Mouse (Mus musculus): Measurements from ENCODE around the gene Gnpnat1. TPM values are rescaled to one million over a fixed set of nuclear protein-coding genes. Genes with fewer than 3 reads are reported as not detected.

The Gnpnat1 gene
- polyA plus RNA-seq, 1 experiment from 2014 or later: 54.9 TPM

GRCm38 (mm10) chr14:45444870-45445269 is 40.2 kb upstream of the Gnpnat1 start:
- TF ChIP-seq CTCF (IDR thresholded peaks at IDR 0.05; ENCODE audit: low read depth): no peak
- Histone ChIP-seq H3K27me3 (ENCODE audit: insufficient read depth, low read length) (no peaks in the 10 kb centered on the region), H3K9ac (no peak overlapping the region), H3K4me2 (no peak overlapping the region), H3K9me3 (ENCODE audit: low read depth, low read length) (no peaks in the 10 kb centered on the region), H3K4me3 (ENCODE audit: low read depth, low read length) (no peak overlapping the region), H3K36me3 (ENCODE audit: insufficient read depth) (no peaks in the 10 kb centered on the region), H3K4me1 (ENCODE audit: insufficient read depth) (peaks cover 16% of the 10 kb centered on the region), H3K27ac (ENCODE audit: low read depth) (no peak overlapping the region)
- DNase-seq (no peak), ATAC-seq (ENCODE audit: insufficient read depth) (no peak)
- WGBS: 55% methylated on average over 7 of the region's 7 CpGs

GRCm38 (mm10) chr14:45442781-45443560 is 38.3 kb upstream of the Gnpnat1 start:
- Histone ChIP-seq H3K4me3 (ENCODE audit: low read depth, low read length) (no peak overlapping the region), H3K27ac (ENCODE audit: low read depth) (peak overlapping the region; percentile 65; the same call in 1 of the 2 replicates), H3K27me3 (ENCODE audit: insufficient read depth, low read length) (no peaks in the 10 kb centered on the region), H3K9me3 (ENCODE audit: low read depth, low read length) (no peaks in the 10 kb centered on the region), H3K4me2 (no peak overlapping the region), H3K4me1 (ENCODE audit: insufficient read depth) (peaks cover 16% of the 10 kb centered on the region), H3K36me3 (ENCODE audit: insufficient read depth) (no peaks in the 10 kb centered on the region), H3K9ac (no peak overlapping the region)
- ATAC-seq (ENCODE audit: insufficient read depth): no peak; the same call in 1 of the 2 replicates
- no peak for TF ChIP-seq CTCF (IDR thresholded peaks at IDR 0.05; ENCODE audit: low read depth)
- peak; percentile 35 for DNase-seq
- 53% methylated on average over 12 of the region's 12 CpGs for WGBS

- H3K27ac ChIP-seq (ENCODE audit: low read depth): no peak overlapping the region
- no peak overlapping the region for H3K4me3 ChIP-seq (ENCODE audit: low read depth, low read length)
- WGBS: 79% methylated on average over 6 of the region's 6 CpGs
- no peak for TF ChIP-seq CTCF (IDR thresholded peaks at IDR 0.05; ENCODE audit: low read depth)
- H3K4me2 ChIP-seq: no peak overlapping the region
- no peak overlapping the region for H3K9ac ChIP-seq
- no peaks in the 10 kb centered on the region for H3K27me3 ChIP-seq (ENCODE audit: insufficient read depth, low read length)
- ATAC-seq (ENCODE audit: insufficient read depth): no peak
- H3K4me1 ChIP-seq (ENCODE audit: insufficient read depth): peaks cover 18% of the 10 kb centered on the region
- no peaks in the 10 kb centered on the region for H3K36me3 ChIP-seq (ENCODE audit: insufficient read depth)
- DNase-seq: no peak
- no peaks in the 10 kb centered on the region for H3K9me3 ChIP-seq (ENCODE audit: low read depth, low read length)
Observed at GRCm38 (mm10) chr14:45441291-45441690, 36.6 kb upstream of the Gnpnat1 start.

- Histone ChIP-seq H3K36me3 (ENCODE audit: insufficient read depth) (no peaks in the 10 kb centered on the region), H3K4me1 (ENCODE audit: insufficient read depth) (peaks cover 13% of the 10 kb centered on the region; the same call in 1 of the 2 replicates), H3K9ac (no peak overlapping the region), H3K27me3 (ENCODE audit: insufficient read depth, low read length) (no peaks in the 10 kb centered on the region), H3K4me3 (ENCODE audit: low read depth, low read length) (no peak overlapping the region), H3K4me2 (no peak overlapping the region), H3K9me3 (ENCODE audit: low read depth, low read length) (no peaks in the 10 kb centered on the region), H3K27ac (ENCODE audit: low read depth) (no peak overlapping the region)
- WGBS: 74% methylated on average over 9 of the region's 9 CpGs
- no peak for ATAC-seq (ENCODE audit: insufficient read depth)
- DNase-seq: no peak
- TF ChIP-seq CTCF (IDR thresholded peaks at IDR 0.05; ENCODE audit: low read depth): no peak
Observed at GRCm38 (mm10) chr14:45439387-45439786, 34.7 kb upstream of the Gnpnat1 start.

GRCm38 (mm10) chr14:45438931-45439275 is 34.2 kb upstream of the Gnpnat1 start:
- no peak for DNase-seq
- H3K4me3 ChIP-seq (ENCODE audit: low read depth, low read length): no peak overlapping the region
- H3K4me2 ChIP-seq: no peak overlapping the region
- no peak for TF ChIP-seq CTCF (IDR thresholded peaks at IDR 0.05; ENCODE audit: low read depth)
- H3K27ac ChIP-seq (ENCODE audit: low read depth): no peak overlapping the region
- H3K27me3 ChIP-seq (ENCODE audit: insufficient read depth, low read length): no peaks in the 10 kb centered on the region
- H3K36me3 ChIP-seq (ENCODE audit: insufficient read depth): no peaks in the 10 kb centered on the region
- no peak overlapping the region for H3K9ac ChIP-seq
- peaks cover 13% of the 10 kb centered on the region; the same call in 1 of the 2 replicates for H3K4me1 ChIP-seq (ENCODE audit: insufficient read depth)
- H3K9me3 ChIP-seq (ENCODE audit: low read depth, low read length): no peaks in the 10 kb centered on the region
- no peak for ATAC-seq (ENCODE audit: insufficient read depth)
- 88% methylated on average over 1 of the region's 2 CpGs for WGBS

GRCm38 (mm10) chr14:45438250-45438930 is 33.7 kb upstream of the Gnpnat1 start:
- Histone ChIP-seq H3K9ac (no peak overlapping the region), H3K27ac (ENCODE audit: low read depth) (no peak overlapping the region), H3K4me2 (no peak overlapping the region), H3K9me3 (ENCODE audit: low read depth, low read length) (no peaks in the 10 kb centered on the region), H3K36me3 (ENCODE audit: insufficient read depth) (no peaks in the 10 kb centered on the region), H3K27me3 (ENCODE audit: insufficient read depth, low read length) (no peaks in the 10 kb centered on the region), H3K4me3 (ENCODE audit: low read depth, low read length) (no peak overlapping the region), H3K4me1 (ENCODE audit: insufficient read depth) (peaks cover 13% of the 10 kb centered on the region; the same call in 1 of the 2 replicates)
- TF ChIP-seq CTCF (IDR thresholded peaks at IDR 0.05; ENCODE audit: low read depth): no peak
- DNase-seq (no peak), ATAC-seq (ENCODE audit: insufficient read depth) (no peak)
- WGBS: 62% methylated on average over 19 of the region's 19 CpGs

- Histone ChIP-seq H3K4me3 (ENCODE audit: low read depth, low read length) (no peak overlapping the region), H3K9me3 (ENCODE audit: low read depth, low read length) (peaks cover 3% of the 10 kb centered on the region; the same call in 1 of the 2 replicates), H3K36me3 (ENCODE audit: insufficient read depth) (no peaks in the 10 kb centered on the region), H3K4me1 (ENCODE audit: insufficient read depth) (0 out of 2 replicates have a peak, but pooled peaks cover 3% of the 10 kb centered on the region), H3K27me3 (ENCODE audit: insufficient read depth, low read length) (no peaks in the 10 kb centered on the region), H3K27ac (ENCODE audit: low read depth) (no peak overlapping the region), H3K4me2 (no peak overlapping the region), H3K9ac (no peak overlapping the region)
- peak; percentile 50 for TF ChIP-seq CTCF (IDR thresholded peaks at IDR 0.05; ENCODE audit: low read depth)
- WGBS: 66% methylated on average over 6 of the region's 6 CpGs
- DNase-seq: peak; percentile 39
- ATAC-seq (ENCODE audit: insufficient read depth): no peak
Observed at GRCm38 (mm10) chr14:45434220-45434619, 29.5 kb upstream of the Gnpnat1 start.

Measured in lung, embryonic 14.5 days (tissue).